Mouse (Mus musculus) kidney, adult 18-20 months (tissue): ENCODE results near the gene Slc13a3.
"Not testable (repeated sequence)": the region's sequence is repeated elsewhere in the genome, so short reads cannot be mapped to it uniquely, and the experiment has no call there.

Experiments used
- DNase-seq: peaks from one replicate; pipeline ENCODE4 v3.0.0; 2021

The Slc13a3 gene

DNA sequence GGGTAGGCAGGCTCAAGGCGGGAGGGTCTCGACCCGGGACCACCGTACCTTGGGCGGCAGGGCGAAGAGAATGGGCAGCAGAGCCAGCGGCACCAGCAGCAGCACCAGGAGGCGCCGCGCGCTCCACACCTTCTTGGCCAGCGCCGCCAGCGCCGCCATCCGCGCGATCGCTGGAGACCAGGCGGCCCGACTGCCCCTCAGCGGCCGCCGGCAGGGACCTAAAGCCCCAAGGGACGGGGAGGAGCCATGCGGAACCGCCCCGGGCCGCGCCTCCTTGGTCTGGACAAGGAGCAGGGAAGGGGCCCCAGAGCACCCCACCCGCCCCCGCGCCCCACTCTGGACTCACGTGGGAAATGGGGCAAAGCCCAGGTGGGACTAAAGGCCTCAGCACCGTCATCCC lies at the start of gene Slc13a3:
Gene Slc13a3 (minus strand): TSS at position 228 of the 400 bp plus-strand sequence.
- DNase-seq, result peak; percentile 77

DNA sequence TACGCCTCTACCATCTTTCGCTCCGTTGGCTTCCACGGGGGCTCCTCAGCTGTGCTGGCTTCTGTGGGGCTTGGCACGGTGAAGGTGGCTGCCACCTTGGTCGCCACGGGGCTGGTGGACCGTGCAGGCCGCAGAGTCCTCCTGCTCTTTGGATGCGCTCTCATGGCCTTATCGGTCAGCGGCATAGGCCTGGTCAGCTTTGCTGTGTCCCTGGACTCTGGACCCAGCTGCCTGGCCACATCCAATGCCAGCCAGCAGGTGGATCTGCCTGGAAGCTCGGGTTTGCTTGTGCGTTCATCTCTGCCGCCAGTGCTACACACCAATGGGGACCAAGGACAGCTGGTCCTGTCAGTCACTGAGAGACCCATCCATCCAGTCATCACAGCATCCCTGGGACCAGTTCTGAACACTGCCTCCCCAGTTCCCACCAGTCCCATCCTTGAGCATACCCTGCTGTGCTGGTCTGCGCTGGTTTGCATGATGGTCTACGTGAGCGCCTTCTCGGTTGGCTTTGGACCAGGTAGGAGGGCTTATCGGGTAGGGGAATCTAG lies 42.2 kb upstream of the Slc13a3 start:
- no peak for DNase-seq

DNA sequence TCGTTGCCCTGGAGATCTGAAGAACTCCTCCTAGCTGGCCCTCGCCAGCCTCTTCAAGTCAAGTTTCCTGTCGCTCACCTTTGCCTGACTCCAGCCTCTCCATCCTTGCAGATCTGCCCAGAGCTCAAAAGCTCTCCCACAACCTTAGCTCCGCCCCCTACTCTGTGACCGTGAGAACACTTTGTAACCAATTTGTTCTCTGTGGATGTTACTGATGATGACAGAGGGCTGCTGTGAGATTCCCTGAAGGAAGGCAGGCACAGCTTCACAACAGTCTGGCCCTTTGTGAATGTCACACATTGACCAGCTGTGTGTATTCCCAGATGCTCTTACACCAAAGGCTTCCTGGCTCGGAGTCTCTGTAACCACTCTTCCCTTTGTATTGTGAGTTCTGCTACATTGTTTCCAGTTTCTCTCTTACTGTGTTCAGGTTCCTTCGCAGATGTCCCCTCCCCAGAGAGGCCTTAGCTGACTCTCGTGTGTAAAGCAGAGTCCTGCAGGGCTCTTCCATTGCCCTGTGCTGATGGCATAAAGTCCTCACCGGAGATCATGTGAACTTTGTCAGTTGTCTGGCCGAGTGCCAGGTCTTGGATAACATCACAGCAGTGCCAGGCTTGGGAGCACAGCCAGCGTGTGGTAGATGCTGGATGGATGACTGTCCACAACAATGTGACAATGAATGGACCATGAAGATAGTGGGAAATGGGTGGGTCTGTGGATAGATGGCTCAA lies 40.0 kb upstream of the Slc13a3 start:
- DNase-seq, result peak; percentile 67

DNA sequence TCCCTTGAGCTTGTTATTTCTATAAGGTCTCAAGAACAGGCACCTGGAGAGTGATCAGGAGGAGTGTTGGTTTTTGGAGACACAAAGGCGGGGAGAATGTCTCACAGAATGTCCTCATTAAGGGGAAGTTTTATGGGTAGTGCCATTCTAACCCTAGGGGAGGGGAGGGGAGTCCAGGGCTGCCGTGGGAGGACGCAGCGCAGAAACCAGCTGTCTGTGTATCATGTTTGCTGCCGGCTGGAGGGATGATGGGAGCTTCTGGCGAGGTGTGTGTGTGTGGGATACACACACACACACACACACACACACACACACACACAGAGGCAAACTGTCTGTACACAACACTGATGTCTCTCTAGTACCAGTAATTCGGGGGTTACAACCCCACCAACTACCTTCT lies 39.4 kb upstream of the Slc13a3 start:
- DNase-seq, result no peak

DNA sequence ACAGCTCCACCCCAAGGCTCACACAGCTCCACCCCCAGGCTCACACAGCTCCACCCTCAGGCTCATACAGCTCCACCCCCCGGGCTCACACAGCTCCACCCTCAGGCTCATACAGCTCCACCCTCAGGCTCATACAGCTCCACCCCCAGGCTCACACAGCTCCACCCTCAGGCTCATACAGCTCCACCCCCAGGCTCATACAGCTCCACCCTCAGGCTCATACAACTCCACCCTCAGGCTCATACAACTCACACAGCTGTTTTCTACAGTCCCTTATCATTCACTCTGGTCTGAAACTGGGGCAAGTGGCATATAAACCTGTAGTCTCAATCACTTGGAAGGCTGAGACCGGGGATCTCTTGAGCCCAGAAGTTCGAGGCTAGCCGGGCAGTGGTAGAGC lies 38.5 kb upstream of the Slc13a3 start:
- DNase-seq, result not testable (repeated sequence)

DNA sequence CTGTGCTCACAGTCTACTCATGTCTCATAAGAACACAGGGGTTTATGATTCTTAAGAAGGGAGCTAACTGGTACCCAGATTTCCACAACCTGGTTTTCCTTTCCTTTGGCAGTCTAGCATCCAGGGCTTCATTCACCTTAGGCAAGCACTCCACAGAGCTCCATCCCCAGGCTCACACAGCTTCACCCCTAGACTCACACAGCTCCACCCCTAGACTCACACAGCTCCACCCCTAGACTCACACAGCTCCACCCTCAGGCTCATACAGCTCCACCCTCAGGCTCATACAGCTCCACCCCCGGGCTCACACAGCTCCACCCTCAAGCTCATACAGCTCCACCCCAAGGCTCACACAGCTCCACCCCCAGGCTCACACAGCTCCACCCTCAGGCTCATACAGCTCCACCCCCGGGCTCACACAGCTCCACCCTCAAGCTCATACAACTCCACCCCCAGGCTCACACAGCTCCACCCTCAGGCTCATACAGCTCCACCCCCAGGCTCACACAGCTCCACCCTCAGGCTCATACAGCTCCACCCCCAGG lies 38.0 kb upstream of the Slc13a3 start:
- DNase-seq, result not testable (repeated sequence)

DNA sequence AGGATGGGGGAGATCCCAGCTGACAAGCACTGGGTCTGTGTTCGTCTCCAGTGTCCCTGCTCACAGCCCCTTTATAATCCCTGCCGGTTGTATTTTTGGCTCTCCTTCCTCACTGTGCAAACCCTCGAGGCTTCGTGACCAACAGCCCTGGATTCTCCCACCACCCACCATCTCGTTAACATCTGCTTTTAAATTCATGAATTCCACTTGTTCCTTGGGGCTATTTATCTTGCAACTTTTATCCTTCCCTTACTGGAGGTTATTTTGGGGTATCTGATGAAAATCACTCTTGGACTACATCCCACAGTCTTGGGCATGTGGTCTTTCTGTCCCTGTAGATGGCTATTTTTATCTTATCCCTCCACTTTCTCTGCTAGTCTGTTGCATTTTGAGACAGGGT lies 37.4 kb upstream of the Slc13a3 start:
- no peak for DNase-seq

DNA sequence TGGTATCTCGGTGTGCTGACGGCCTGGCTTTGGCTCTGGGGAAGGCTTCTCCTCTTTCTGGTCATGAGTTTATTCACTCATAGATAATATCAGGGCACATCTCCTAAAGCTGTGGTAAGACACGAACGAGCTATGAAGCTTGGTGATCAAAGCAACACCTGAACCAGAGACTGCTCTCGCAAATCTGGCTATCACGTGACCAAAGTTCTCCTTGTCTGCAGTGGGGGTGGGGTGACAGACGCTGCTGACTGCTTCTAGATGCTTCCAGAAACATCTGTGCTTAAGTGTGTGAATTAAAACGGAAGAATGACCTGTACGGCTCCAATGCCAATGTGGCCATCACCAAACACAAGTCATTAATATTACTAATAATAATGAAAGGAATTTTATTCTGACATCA lies 36.7 kb upstream of the Slc13a3 start:
- DNase-seq, result no peak

DNA sequence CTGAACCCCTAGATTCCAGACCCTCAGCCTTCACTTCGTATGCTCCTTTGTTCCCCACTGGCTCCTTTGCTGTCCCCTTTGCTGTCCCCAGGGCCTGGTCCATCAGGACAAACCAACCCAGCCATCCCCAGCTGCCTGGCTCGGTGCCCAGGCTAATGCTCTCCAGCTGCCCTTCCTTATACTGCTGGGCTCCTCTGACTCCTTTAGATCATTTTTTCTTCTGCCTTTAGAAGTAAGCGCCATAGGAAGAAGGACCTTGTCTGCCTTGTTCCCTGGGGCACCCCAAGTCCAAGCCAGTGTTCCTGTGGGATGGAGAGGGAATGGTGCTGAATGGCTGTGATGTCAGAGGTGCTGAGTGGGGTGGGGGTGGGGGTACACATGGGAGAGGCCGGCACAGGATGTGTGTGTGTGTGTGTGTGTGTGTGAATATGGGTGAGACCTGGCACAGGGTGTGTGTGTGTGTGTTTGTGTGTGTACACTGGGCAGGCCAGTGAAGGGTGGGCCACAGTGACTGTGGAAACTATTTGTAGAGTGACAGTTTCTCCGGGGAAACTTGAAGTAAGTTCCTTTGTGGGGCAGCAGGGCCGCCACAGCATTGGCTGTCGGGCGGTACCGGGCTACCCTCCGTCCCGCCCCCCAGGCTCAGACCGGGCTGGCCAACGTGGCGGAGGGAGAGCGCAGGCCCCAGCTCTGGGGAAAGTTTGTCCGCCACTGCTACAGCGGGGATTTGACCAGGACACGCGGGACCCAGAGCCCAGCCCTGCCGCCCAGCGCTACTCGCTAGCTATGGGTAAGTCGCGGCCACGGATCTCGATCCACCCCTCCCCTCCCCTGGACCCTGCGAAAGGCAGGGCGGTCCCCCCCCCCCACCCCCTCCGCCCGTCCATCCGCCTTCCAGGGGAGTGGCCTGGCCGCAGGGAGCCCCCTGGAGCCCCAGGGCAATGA lies 30.5 kb upstream of the Slc13a3 start, which contains the start of gene Slc2a10:
Gene Slc2a10 (plus strand): TSS at position 529 of the 945 bp plus-strand sequence.
- DNase-seq, result peak; percentile 23

DNA sequence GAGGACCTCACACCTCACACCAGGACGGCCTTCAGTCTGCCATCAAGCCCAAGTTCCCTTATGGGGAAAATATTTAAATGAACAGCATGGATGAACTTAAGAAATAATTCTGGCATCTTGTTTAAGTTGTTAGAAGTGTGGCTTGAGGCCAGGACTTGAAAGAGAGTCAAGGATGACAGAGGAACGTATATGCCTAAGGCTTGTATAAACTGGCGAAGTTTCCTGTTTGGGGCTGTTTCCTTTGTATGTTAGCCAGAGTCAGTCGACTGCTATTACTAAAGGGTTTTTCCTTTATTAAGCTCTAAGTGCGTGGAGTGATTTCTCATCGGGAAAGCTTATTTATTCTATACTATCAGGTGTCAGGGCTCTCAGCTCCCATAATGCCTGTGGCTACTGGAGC lies 25.8 kb upstream of the Slc13a3 start:
- no peak for DNase-seq

DNA sequence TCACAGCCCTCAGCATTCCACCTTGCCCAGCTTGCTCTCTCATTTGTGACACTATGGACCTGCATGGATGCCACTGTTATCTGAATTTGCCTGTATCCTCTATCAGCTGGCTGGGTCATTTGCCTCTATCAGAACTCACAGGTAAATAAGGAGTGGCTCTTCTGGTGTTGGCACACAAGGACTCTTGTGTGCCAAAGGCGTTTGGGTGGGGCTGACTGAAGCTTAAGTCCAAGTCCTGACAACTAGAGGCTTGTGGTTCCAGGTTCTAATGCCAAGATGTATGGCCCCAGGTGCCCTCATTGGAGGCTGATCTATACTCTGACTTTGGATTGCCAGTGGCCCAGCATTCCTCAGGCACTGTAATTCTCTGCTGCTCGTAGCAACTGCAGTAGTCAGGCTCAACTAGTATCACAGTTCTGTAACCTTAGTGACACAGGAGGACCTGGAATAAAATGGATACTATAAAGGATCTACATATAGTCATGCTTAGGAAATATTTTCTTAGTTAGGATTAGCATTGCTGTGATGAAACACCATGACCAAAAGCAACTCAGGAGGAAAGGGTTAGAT lies 24.8 kb upstream of the Slc13a3 start:
- no peak for DNase-seq

DNA sequence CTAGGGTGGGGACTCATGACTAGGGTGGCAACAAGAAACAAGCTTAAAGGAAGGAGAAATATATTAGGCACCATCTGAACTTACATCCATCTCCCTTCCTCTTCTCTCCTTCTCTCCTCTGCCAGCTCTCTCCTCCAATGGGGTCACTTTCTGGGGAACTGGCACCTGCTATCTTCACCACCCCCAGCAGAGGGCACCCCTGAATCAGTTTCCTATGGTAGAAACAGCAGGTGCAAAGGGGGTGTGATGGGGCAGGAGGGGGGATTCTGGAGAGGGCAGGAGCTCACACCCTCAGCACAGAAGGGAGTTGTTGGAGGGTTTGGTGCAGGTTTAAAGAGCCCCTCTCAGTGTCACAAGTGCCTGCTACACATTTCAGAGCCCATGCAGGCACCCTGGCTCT lies 23.2 kb upstream of the Slc13a3 start:
- DNase-seq, result peak; percentile 53

DNA sequence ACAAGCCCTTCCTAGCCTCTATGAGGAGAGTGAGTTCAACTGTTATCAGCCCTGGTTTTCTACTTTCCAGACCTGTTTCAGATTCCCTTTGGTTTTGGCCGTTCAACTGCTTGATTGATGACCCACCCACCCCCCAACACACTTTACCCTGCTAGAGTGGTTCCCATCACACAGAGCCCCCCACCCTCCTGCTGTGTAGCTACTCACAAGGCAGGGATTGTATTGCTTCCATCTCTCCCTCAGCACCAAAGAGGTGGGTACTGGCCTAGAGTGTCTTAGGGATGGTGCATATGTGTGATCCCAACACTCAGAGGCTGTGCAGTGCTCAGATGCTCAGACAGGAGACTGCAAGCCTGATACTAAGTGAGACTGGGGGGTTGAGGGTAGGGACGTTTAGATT lies 21.5 kb upstream of the Slc13a3 start:
- no peak for DNase-seq

DNA sequence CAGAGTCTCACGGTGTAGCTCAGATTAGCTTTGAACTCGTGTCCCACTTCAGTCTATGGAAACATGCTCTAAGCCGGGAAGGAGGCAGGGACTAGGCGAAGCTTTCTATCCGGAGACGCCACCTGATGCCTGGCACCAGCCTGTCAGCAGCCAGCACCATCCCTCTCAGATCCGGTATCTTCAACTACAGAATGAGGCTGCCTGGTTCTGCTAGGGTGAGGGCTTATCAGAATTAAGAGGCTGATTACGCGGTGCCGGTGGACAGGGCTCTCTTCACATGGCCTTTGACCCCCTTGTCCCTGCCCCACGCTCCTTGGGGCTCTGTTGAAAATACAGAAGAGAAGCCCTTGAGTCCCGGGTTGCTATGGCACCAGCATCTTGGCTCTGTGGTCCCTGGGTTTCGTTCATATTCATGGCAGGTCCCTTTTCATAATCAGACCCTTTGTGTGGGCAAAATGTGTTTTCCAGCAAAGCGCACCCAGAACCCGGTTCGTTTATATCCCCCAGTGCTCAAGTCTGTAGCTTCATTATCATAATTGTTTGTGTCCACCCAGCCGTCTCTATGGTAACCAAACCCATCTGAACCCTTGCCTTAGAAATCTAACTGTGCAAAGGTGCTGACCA lies 20.7 kb upstream of the Slc13a3 start:
- peak; percentile 13 for DNase-seq

DNA sequence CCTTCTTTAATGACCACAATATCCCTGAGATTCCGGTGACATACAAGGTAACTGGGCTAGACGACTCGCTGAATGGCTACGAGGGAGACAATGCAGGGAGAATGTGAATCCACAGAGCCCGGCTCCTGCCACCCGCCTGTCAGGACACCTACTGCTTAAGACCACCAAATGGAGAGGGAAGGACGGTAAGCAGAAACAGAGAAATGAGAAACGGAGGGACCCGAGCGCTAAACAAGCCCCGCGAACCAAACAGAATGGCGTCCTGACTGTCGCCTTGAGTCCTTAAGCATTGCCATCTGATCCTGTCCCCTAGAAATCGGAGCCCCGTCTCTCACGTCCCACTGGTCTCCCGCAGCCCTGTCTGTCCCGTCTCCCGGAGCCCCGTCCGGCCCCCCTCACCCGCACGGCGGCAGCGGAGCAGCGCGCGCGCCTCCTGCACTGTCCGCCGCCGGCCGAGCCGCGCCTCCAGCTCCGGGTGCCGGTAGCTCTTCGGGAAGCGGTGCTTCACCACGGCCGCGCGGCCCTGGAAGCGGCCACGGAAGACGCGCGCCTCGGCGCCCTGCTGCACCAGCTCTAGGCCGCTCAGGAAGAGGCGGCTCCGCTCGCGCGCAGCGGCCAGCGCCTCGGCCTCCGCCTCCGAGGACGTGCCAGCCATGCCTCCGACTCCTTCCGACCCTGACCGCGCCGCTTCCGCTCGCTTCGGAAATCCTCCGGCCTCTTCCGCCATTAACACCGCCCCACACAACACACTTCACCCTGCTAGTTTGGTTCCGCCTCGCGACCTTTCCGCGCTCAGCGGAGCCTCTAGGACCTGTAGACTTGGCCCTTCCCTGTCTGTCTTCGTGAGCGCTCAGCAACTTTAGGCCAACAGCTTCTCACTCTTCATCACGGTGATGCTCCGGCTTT lies 19.9 kb upstream of the Slc13a3 start, which contains the start of gene Trp53rka:
Gene Trp53rka (minus strand): TSS at position 677 of the 906 bp plus-strand sequence.
- peak; percentile 86 for DNase-seq

DNA sequence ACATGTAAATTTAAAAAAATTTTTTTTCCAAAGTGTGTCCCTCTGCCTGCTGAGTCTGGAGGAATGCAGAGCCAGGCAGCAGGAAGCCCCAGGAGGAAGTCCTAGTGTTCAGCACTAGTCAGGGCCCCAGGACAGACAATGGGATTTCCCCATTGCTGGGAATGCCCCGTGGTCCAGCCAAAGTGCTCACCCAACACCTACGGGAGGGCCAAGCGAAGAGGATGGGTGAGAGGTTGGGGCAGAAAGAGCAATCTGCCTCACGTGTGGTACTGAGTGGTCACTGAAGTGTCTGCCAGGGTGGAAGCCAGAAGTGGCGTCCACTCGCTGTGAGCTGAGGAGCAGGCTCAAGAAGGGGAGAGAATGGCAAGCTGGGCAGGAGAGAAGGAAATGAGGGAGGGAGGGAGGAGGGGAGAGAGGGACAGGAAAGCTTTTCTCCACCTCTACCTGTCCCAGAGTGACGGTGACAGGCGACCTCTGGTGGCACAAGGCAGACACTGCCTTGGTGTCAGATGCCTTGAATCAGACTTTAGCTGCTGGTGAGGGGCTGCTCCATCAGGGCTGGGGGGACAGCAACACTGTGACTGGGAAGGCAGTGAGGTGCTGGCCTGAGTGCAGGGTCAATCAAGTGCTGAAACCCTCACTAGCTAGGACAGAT lies 14.0 kb upstream of the Slc13a3 start:
- DNase-seq, result peak; percentile 62

DNA sequence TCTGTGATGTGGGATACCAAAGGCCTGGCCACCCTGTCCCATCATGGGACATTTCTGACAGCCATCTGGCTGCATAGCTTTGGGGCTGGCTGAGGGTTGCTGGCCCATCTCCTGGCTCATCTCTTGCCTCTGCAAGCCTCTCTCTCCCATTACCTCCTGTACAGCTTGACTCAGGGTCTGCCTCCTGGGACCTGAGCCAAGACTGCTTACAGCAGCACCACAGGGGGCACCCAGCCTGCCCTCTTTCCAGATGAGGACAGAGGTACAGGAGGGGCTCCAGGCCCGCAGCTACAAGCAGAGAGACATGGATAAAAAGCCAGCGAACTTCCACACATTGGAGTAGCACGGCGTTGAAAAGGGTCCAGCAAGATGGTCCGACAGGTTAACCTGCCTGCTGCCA lies 13.4 kb upstream of the Slc13a3 start:
- DNase-seq, result no peak

DNA sequence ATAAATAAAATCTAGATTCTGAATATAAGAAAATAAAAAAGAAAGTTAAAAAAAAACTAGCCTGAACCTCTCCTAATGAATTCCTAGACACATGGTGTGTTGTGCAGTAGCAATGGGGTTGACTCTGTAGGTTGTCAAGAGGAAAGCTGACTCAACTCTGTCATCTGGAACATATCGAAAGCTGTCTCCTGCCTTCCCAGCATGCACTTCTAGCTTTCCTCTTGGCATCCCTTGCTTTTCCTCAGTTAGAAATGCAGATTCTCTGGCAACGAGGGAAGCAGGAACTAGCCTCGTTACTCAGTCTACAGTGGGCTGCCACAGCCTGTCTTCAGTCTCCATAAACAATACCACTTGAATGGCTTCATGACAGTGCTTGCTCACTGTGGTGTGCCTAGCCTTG lies 12.8 kb upstream of the Slc13a3 start:
- DNase-seq, result no peak

DNA sequence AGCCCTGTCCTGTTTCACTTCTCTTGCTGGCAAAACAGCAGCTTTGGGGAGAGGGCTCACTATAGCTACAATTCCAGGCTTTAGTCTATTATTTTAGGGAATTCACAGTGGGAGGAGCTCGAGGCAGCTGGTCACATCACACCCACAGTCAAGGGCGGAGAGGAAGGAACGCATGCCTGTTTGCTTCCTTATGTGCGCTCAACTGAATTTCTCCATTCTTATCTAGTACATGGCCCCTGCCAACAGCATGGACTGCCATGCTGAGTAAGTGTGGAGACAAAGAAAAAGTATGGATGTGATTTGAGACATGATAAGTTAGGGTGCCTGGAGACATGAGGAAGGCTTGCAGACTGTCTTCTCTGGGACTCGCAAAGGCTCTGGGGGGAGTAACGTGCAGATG lies 11.1 kb upstream of the Slc13a3 start:
- DNase-seq, result no peak

DNA sequence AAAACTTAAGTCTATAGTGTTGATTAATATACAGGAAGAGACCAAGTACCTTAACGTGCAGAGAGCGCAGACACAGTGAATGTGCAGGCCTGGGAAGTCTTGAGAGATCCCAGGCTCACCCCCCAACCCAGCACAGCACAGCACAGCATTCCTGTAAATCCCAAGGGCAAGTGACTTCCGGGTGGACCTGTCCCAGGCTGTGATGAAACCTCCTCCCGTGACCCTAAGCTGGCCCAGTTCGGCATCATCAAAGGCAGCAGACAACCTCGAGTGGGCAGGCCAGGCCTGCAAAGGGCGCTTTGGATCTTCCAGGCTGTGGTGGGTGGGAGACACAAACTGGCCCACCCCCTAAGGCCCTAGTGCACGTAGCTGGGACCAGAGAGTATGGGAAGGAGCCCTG lies 9.0 kb upstream of the Slc13a3 start:
- no peak for DNase-seq

DNA sequence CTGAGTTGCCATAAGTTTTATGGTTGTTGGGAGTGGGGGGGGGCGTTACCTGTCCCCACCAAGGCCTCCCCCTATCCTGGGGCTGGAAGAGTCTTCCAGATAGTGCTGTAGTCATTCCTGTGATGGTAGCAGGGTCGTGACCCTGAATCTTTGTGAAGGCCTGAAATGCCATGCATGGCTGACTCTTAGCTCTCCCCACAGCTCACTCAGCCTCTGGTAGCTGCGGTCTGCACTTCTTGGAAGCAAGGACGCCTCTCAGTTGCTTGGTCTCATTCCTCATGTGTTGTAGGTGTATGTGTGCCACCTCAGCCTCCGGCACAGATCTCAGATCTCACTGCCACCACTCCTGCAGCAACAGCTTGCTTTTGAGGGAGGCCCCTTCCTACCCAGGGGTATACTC lies 2.8 kb upstream of the Slc13a3 start:
- DNase-seq, result no peak
